Mouse (Mus musculus): ENCODE results near the gene Lztr1. TPM values are rescaled to one million over a fixed set of nuclear protein-coding genes. Genes with fewer than 3 reads are reported as not detected.

Lztr1 gene
- polyA plus RNA-seq, 1 experiment: 242 TPM

GRCm38 (mm10) chr16:17527606-17528005 lies 19.1 kb downstream of the Lztr1 start:
- Histone ChIP-seq H3K4me1 (ENCODE audit: control insufficient read depth, insufficient read depth, low read length) (no peaks in the 10 kb centered on the region; the same call in 1 of the 2 replicates), H3K27me3 (ENCODE audit: control insufficient read depth, insufficient read depth, low read length) (no peaks in the 10 kb centered on the region), H3K4me3 (replicated peaks; ENCODE audit: insufficient read depth, low read depth, low read length) (no peak overlapping the region), H3K27ac (ENCODE audit: insufficient read depth, low read length) (no peak overlapping the region)
- TF ChIP-seq POLR2A (IDR thresholded peaks at IDR 0.05; ENCODE audit: borderline replicate concordance, insufficient read depth, low read length) (no peak), CTCF (IDR thresholded peaks at IDR 0.05; ENCODE audit: borderline replicate concordance, insufficient read depth, low read depth, low read length) (no peak)
- no peak for DNase-seq

DNA sequence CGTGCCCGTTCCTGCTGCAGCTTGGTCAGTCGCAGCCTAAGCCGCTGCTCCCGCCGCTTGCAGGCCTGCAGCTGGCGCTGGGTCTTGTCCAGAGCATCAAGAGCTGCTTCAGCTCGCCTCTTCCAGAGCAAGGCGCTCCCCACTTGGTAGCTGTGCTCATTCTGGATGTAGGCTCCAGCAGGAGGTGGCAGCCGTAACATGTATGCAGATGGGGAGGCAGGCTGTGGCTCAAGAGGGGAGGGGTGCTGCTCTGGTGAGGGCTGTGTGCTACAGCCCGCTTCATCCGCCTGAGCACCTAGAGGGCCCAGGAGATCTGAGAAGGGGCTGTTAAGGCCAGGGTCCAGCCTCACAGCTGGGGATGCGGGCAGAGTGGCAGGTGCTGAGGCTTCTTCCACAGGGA lies 19.8 kb downstream of the Lztr1 start:
- peak in 1 of 2 experiments; percentile 18 for DNase-seq
- 65% methylated on average over 13 of the region's 13 CpGs for WGBS
- no peak for TF ChIP-seq POLR2A (IDR thresholded peaks at IDR 0.05; ENCODE audit: borderline replicate concordance, insufficient read depth, low read length)
- TF ChIP-seq CTCF (IDR thresholded peaks at IDR 0.05; ENCODE audit: borderline replicate concordance, insufficient read depth, low read depth, low read length): no peak
- Histone ChIP-seq H3K4me3 (replicated peaks; ENCODE audit: insufficient read depth, low read depth, low read length) (no peak overlapping the region), H3K27ac (ENCODE audit: insufficient read depth, low read length) (no peak overlapping the region), H3K27me3 (ENCODE audit: control insufficient read depth, insufficient read depth, low read length) (no peaks in the 10 kb centered on the region), H3K4me1 (ENCODE audit: control insufficient read depth, insufficient read depth, low read length) (no peaks in the 10 kb centered on the region; the same call in 1 of the 2 replicates)

DNA sequence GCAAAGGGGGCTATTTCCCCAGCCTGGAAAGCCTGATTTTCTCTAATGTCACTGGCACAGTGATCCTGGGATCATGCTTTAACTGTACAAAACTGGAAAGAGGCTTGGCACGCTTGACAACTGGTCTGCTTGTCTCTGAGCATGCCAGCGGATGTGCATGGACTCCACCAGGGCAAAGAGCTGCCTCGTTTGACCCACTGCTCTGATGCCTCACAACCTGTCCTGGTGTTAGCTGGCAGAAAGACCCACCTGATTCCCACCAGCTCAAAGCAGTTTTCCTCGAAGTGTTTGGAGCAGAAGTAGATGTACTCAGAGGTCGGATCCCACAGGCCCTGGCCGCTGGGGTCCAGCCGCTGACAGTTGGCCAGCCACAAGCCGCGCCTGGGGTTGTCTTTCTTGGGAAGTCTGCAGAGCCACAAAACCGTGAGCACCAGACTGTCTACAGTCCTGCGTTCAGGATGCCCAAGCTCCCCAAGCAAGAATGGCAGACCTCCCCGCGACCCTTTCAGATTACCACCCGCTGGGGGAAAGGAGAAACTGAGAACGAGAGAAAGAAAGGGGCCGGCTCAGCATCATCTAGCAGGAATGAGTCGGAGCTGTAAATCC lies 21.6 kb downstream of the Lztr1 start:
- Histone ChIP-seq H3K27me3 (ENCODE audit: control insufficient read depth, insufficient read depth, low read length) (no peaks in the 10 kb centered on the region), H3K4me1 (ENCODE audit: control insufficient read depth, insufficient read depth, low read length) (no peaks in the 10 kb centered on the region; the same call in 1 of the 2 replicates), H3K4me3 (replicated peaks; ENCODE audit: insufficient read depth, low read depth, low read length) (peak overlapping the region; percentile 85), H3K27ac (ENCODE audit: insufficient read depth, low read length) (peak overlapping the region; percentile 26; the same call in 1 of the 2 replicates)
- no peak for TF ChIP-seq POLR2A (IDR thresholded peaks at IDR 0.05; ENCODE audit: borderline replicate concordance, insufficient read depth, low read length)
- TF ChIP-seq CTCF (IDR thresholded peaks at IDR 0.05; ENCODE audit: borderline replicate concordance, insufficient read depth, low read depth, low read length): no peak
- 2% methylated on average over 17 of the region's 17 CpGs for whole genome bisulfite sequencing
- DNase-seq: peak in 1 of 2 experiments; percentile 33

GRCm38 (mm10) chr16:17530640-17531288 lies 22.3 kb downstream of the Lztr1 start, which contains the start of gene Thap7:
TSS of gene Thap7 (minus strand) at chr16:17531136.
- Histone ChIP-seq H3K27ac (ENCODE audit: insufficient read depth, low read length) (peak within 1 kb of the TSS; percentile 61), H3K27me3 (ENCODE audit: control insufficient read depth, insufficient read depth, low read length) (no peaks in the 10 kb centered on the region), H3K4me3 (replicated peaks; ENCODE audit: insufficient read depth, low read depth, low read length) (peak within 1 kb of the TSS; percentile 85), H3K4me1 (ENCODE audit: control insufficient read depth, insufficient read depth, low read length) (no peaks in the 10 kb centered on the region; the same call in 1 of the 2 replicates)
- peak; percentile 85 for TF ChIP-seq POLR2A (IDR thresholded peaks at IDR 0.05; ENCODE audit: borderline replicate concordance, insufficient read depth, low read length)
- no peak for TF ChIP-seq CTCF (IDR thresholded peaks at IDR 0.05; ENCODE audit: borderline replicate concordance, insufficient read depth, low read depth, low read length)
- WGBS: under 1% methylated on average over 67 of the region's 67 CpGs
- peak; percentile 96 for DNase-seq

DNA sequence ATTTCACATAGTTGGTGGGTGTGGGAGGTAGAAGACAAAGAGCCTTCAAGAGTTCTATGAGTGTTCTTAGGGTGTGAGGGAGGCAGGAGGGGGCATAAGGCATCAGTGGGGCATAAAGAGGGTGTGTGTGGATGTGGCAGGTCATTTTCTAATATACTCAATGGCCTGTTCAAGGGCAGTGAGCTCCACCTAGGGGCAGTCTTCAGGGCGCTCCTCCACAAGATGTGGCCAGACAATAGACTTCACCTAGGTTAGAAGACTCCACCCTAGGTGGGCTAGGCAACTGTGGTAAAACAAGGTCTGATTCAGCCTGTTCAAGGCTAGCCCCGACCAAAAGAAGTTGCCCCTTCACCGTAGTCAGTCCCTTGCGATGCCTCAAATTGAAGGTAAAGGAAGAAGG lies 23.8 kb downstream of the Lztr1 start:
- no peaks in the 10 kb centered on the region for H3K27me3 ChIP-seq (ENCODE audit: control insufficient read depth, insufficient read depth, low read length)
- DNase-seq: peak; percentile 39 to 44
- no peak overlapping the region for H3K4me3 ChIP-seq (replicated peaks; ENCODE audit: insufficient read depth, low read depth, low read length)
- no peak for TF ChIP-seq POLR2A (IDR thresholded peaks at IDR 0.05; ENCODE audit: borderline replicate concordance, insufficient read depth, low read length)
- peak; percentile 56 for TF ChIP-seq CTCF (IDR thresholded peaks at IDR 0.05; ENCODE audit: borderline replicate concordance, insufficient read depth, low read depth, low read length)
- no peaks in the 10 kb centered on the region; the same call in 1 of the 2 replicates for H3K4me1 ChIP-seq (ENCODE audit: control insufficient read depth, insufficient read depth, low read length)
- H3K27ac ChIP-seq (ENCODE audit: insufficient read depth, low read length): no peak overlapping the region
- WGBS: 55% methylated on average over 4 of the region's 4 CpGs

DNA sequence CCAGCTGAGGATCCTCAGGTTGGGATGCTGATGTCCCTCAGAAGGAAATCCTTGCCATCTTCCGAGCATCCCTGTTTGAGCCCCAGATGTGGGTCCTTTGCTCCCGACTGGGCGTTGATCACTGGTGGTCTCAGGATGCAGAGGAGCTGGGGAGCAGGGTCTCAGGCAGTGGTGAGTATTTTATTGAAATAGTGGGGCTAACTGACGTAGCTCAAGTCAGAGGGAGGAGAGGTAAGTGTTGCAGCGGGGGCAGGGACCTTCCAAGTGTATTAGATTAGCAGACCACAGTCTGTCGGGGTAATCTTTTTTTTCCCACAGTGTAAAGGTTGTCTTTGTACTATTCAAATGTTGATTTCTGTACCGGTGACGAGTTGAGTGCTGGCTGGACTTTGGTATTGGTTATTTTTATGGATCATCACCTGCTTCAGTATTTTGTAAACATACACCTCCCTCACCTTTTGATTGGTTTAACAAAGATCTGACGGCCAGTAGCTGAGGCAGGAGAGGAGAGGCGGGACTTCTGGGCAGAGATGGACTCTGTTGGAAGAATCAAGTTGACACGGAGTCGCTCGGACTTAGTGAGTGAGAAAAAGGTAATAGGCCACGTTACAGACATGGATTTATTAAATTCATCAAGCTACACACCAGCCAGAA lies 24.3 kb downstream of the Lztr1 start:
- TF ChIP-seq CTCF (IDR thresholded peaks at IDR 0.05; ENCODE audit: borderline replicate concordance, insufficient read depth, low read depth, low read length): no peak
- Histone ChIP-seq H3K27ac (ENCODE audit: insufficient read depth, low read length) (no peak overlapping the region), H3K4me3 (replicated peaks; ENCODE audit: insufficient read depth, low read depth, low read length) (no peak overlapping the region), H3K4me1 (ENCODE audit: control insufficient read depth, insufficient read depth, low read length) (no peaks in the 10 kb centered on the region; the same call in 1 of the 2 replicates), H3K27me3 (ENCODE audit: control insufficient read depth, insufficient read depth, low read length) (no peaks in the 10 kb centered on the region)
- WGBS: 73% methylated on average over 14 of the region's 14 CpGs
- no peak for DNase-seq

- DNase-seq: no peak
- H3K27ac ChIP-seq (ENCODE audit: insufficient read depth, low read length): no peak overlapping the region
- no peak overlapping the region for H3K4me3 ChIP-seq (replicated peaks; ENCODE audit: insufficient read depth, low read depth, low read length)
- WGBS: 93% methylated on average over 3 of the region's 3 CpGs
- TF ChIP-seq POLR2A (IDR thresholded peaks at IDR 0.05; ENCODE audit: borderline replicate concordance, insufficient read depth, low read length) (no peak), CTCF (IDR thresholded peaks at IDR 0.05; ENCODE audit: borderline replicate concordance, insufficient read depth, low read depth, low read length) (no peak)
- H3K27me3 ChIP-seq (ENCODE audit: control insufficient read depth, insufficient read depth, low read length): no peaks in the 10 kb centered on the region
- no peaks in the 10 kb centered on the region; the same call in 1 of the 2 replicates for H3K4me1 ChIP-seq (ENCODE audit: control insufficient read depth, insufficient read depth, low read length)
Measured at GRCm38 (mm10) chr16:17536584-17536983, 28.1 kb downstream of the Lztr1 start.

Data from cerebellum, adult 2 months (tissue).